Mouse (Mus musculus): ENCODE data around the gene Gm45521. TPM values are rescaled to one million over a fixed set of nuclear protein-coding genes. Genes with fewer than 3 reads are reported as not detected.

Gm45521 gene
- polyA plus RNA-seq, 1 experiment from 2014 or later = not detected

- Histone ChIP-seq H3K27ac (no peak overlapping the region), H3K9me3 (replicated peaks; ENCODE audit: low read length) (no peaks in the 10 kb centered on the region), H3K4me2 (ENCODE audit: low read length) (no peak overlapping the region), H3K4me1 (replicated peaks; ENCODE audit: insufficient read depth, low read length) (peaks cover 10% of the 10 kb centered on the region; the same call in 1 of the 2 replicates), H3K36me3 (ENCODE audit: insufficient read depth, low read length) (no peaks in the 10 kb centered on the region), H3K27me3 (ENCODE audit: insufficient read depth, low read length) (no peaks in the 10 kb centered on the region), H3K9ac (ENCODE audit: low read depth, low read length) (no peak overlapping the region), H3K4me3 (replicated peaks; ENCODE audit: low read depth, low read length) (no peak overlapping the region)
- no peak for DNase-seq (ENCODE audit: low spot score)
- no peak for ATAC-seq (replicated peaks; ENCODE audit: low FRiP score, low read depth)
- no peak for TF ChIP-seq CTCF (IDR thresholded peaks at IDR 0.05; ENCODE audit: low read depth)
These were observed 50.0 kb downstream of the Gm45521 start for GRCm38 (mm10) chr14:8007084-8007483.

- Histone ChIP-seq H3K9me3 (replicated peaks; ENCODE audit: low read length) (no peaks in the 10 kb centered on the region), H3K9ac (ENCODE audit: low read depth, low read length) (no peak overlapping the region), H3K4me3 (replicated peaks; ENCODE audit: low read depth, low read length) (no peak overlapping the region), H3K27me3 (ENCODE audit: insufficient read depth, low read length) (no peaks in the 10 kb centered on the region), H3K4me1 (replicated peaks; ENCODE audit: insufficient read depth, low read length) (peaks cover 10% of the 10 kb centered on the region; the same call in 1 of the 2 replicates), H3K4me2 (ENCODE audit: low read length) (no peak overlapping the region), H3K36me3 (ENCODE audit: insufficient read depth, low read length) (no peaks in the 10 kb centered on the region), H3K27ac (no peak overlapping the region)
- DNase-seq (ENCODE audit: low spot score) = peak; percentile 70
- 0 out of 2 replicates have a peak, but pooled peaks have one; percentile 10 for TF ChIP-seq CTCF (IDR thresholded peaks at IDR 0.05; ENCODE audit: low read depth)
- ATAC-seq (replicated peaks; ENCODE audit: low FRiP score, low read depth) = no peak
- 47% methylated on average over 2 of the region's 2 CpGs for WGBS
These were observed 50.4 kb downstream of the Gm45521 start for GRCm38 (mm10) chr14:8007486-8007885.

- TF ChIP-seq CTCF (IDR thresholded peaks at IDR 0.05; ENCODE audit: low read depth) = no peak
- ATAC-seq (replicated peaks; ENCODE audit: low FRiP score, low read depth) (no peak), DNase-seq (ENCODE audit: low spot score) (no peak)
- Histone ChIP-seq H3K36me3 (ENCODE audit: insufficient read depth, low read length) (no peaks in the 10 kb centered on the region), H3K9ac (ENCODE audit: low read depth, low read length) (no peak overlapping the region), H3K4me3 (replicated peaks; ENCODE audit: low read depth, low read length) (no peak overlapping the region), H3K4me1 (replicated peaks; ENCODE audit: insufficient read depth, low read length) (0 out of 2 replicates have a peak, but pooled peaks cover 10% of the 10 kb centered on the region), H3K27me3 (ENCODE audit: insufficient read depth, low read length) (no peaks in the 10 kb centered on the region), H3K27ac (no peak overlapping the region), H3K4me2 (ENCODE audit: low read length) (no peak overlapping the region), H3K9me3 (replicated peaks; ENCODE audit: low read length) (no peaks in the 10 kb centered on the region)
- 84% methylated on average over 10 of the region's 10 CpGs for whole genome bisulfite sequencing
These were observed 50.8 kb downstream of the Gm45521 start for GRCm38 (mm10) chr14:8007923-8008322.

Other genes with a start within 250 kb of the Gm45521 start
- gene Gm26661, start 165.7 kb upstream of the Gm45521 start, polyA plus RNA-seq (2015; fragmentation: Nextera tagmentation; extraction: Ambion mirVana) = not detected in 2 replicates
- 10.7 and 12.7 TPM in 2 replicates for gene Flnb, start 139.3 kb upstream of the Gm45521 start, polyA plus RNA-seq (2015; fragmentation: Nextera tagmentation; extraction: Ambion mirVana)
- 0.25 and 0.26 TPM in 2 replicates for gene Dnase1l3, start 37.3 kb downstream of the Gm45521 start, polyA plus RNA-seq (2015; fragmentation: Nextera tagmentation; extraction: Ambion mirVana)
- 41.6 and 42.9 TPM in 2 replicates for gene Abhd6, start 45.6 kb downstream of the Gm45521 start, polyA plus RNA-seq (2015; fragmentation: Nextera tagmentation; extraction: Ambion mirVana)
- gene Rpp14, start 123.1 kb downstream of the Gm45521 start, polyA plus RNA-seq (2015; fragmentation: Nextera tagmentation; extraction: Ambion mirVana) = 58.9 and 61.8 TPM in 2 replicates
- gene Pxk, start 140.9 kb downstream of the Gm45521 start, polyA plus RNA-seq (2015; fragmentation: Nextera tagmentation; extraction: Ambion mirVana) = 39.4 and 41.7 TPM in 2 replicates
- 318 and 322 TPM in 2 replicates for gene Pdhb, start 215.7 kb downstream of the Gm45521 start, polyA plus RNA-seq (2015; fragmentation: Nextera tagmentation; extraction: Ambion mirVana)